Comparison of ENCODE assay signal across 31 mouse cellular contexts in the genomic region with DNA sequence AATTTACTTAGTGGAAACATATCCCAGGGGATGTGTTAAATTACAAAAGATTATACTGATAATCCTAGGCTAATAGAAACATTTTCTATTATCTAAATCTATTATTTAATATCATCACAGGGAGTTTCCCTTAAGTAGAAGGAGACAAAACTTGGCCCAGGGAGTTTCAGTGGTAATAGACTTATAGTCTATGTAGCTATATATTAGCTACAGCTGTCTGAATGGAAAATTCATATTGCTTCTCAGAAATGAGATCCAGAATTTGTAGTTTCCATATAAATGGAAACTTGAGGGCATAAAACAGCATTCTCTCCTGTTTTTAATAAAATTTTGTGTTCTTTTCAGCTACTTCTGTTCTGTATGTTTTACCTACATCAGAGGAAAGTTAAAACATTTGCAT.
"Had no signal": no experiment of that assay in that cellular context is flagged by ENCODE, and none has a peak within 500 bp of the region (broad histone marks: within the 10 kb centered on the region; RNA-seq: fewer than 3 reads in every experiment).

No protein-coding gene starts in this region.

- H3K4me3 ChIP-seq: limb, embryonic 12.5 days; limb, embryonic 13.5 days; liver, embryonic 12.5 days; liver, embryonic 13.5 days; liver, embryonic 15.5 days; lung, embryonic 15.5 days; megakaryocyte, embryonic 14.5 days; midbrain, embryonic 10.5 days; midbrain, embryonic 12.5 days; midbrain, embryonic 13.5 days; midbrain, embryonic 15.5 days; myocyte; neural tube, embryonic 12.5 days; neural tube, embryonic 13.5 days had no signal

- H3K4me1 ChIP-seq: liver, embryonic 12.5 days; liver, embryonic 13.5 days; liver, embryonic 15.5 days; lung, embryonic 15.5 days; megakaryocyte, embryonic 14.5 days; midbrain, embryonic 10.5 days; midbrain, embryonic 12.5 days; midbrain, embryonic 13.5 days; midbrain, embryonic 15.5 days; neural tube, embryonic 12.5 days; neural tube, embryonic 13.5 days had no signal

- H3K27me3 ChIP-seq: limb, embryonic 12.5 days; limb, embryonic 13.5 days; liver, embryonic 12.5 days; liver, embryonic 13.5 days; liver, embryonic 15.5 days; lung, embryonic 15.5 days; megakaryocyte, embryonic 14.5 days; midbrain, embryonic 12.5 days; midbrain, embryonic 13.5 days; midbrain, embryonic 15.5 days; neural tube, embryonic 12.5 days; neural tube, embryonic 13.5 days had no signal

- H3K27ac ChIP-seq: limb, embryonic 12.5 days; limb, embryonic 13.5 days; liver, embryonic 12.5 days; liver, embryonic 13.5 days; liver, embryonic 14.5 days; liver, embryonic 15.5 days; lung, embryonic 15.5 days; macrophage; midbrain, embryonic 10.5 days; midbrain, embryonic 12.5 days; midbrain, embryonic 13.5 days; midbrain, embryonic 15.5 days; neural tube, embryonic 12.5 days; neural tube, embryonic 13.5 days had no signal

- DNase-seq: left cerebral cortex, postnatal 4 days; liver; liver, embryonic 13.5 days; liver, postnatal 0 days; lung, adult 18-20 months; lung, adult 2 months; lung, embryonic 14.5 days; lung, postnatal 10 days; lung, postnatal 14 days; lung, postnatal 36 days; lung, postnatal 4 days; midbrain, embryonic 14.5 days had no signal

- ATAC-seq: liver, embryonic 12.5 days; liver, postnatal 0 days; lung, postnatal 0 days; midbrain, embryonic 13.5 days; midbrain, embryonic 15.5 days; midbrain, embryonic 16.5 days had no signal

- H3K9ac ChIP-seq: limb, embryonic 12.5 days; limb, embryonic 13.5 days; liver, embryonic 12.5 days; liver, embryonic 13.5 days; liver, embryonic 14.5 days; liver, embryonic 15.5 days; liver, postnatal 0 days; lung, embryonic 14.5 days; lung, embryonic 15.5 days; midbrain, embryonic 12.5 days; midbrain, embryonic 13.5 days; midbrain, embryonic 15.5 days; neural tube, embryonic 12.5 days; neural tube, embryonic 13.5 days had no signal

- H3K4me2 ChIP-seq: limb, embryonic 12.5 days; limb, embryonic 13.5 days; liver, embryonic 11.5 days; liver, embryonic 12.5 days; liver, embryonic 13.5 days; liver, embryonic 15.5 days; lung, embryonic 14.5 days; lung, embryonic 15.5 days; midbrain, embryonic 11.5 days; midbrain, embryonic 12.5 days; midbrain, embryonic 13.5 days; midbrain, embryonic 15.5 days; neural tube, embryonic 12.5 days; neural tube, embryonic 13.5 days had no signal

- H3K36me3 ChIP-seq: liver, embryonic 12.5 days; liver, embryonic 13.5 days; liver, embryonic 15.5 days; lung, embryonic 15.5 days; midbrain, embryonic 10.5 days; midbrain, embryonic 12.5 days; midbrain, embryonic 13.5 days; midbrain, embryonic 15.5 days; neural tube, embryonic 12.5 days; neural tube, embryonic 13.5 days had no signal

- H3K9me3 ChIP-seq: limb, embryonic 12.5 days; limb, embryonic 13.5 days; liver, embryonic 12.5 days; liver, embryonic 13.5 days; liver, embryonic 15.5 days; lung, embryonic 15.5 days; megakaryocyte, embryonic 14.5 days; midbrain, embryonic 10.5 days; midbrain, embryonic 12.5 days; midbrain, embryonic 13.5 days; midbrain, embryonic 15.5 days; neural tube, embryonic 12.5 days; neural tube, embryonic 13.5 days had no signal
